Mouse (Mus musculus) pancreas, adult 10 weeks (tissue): Measurements from ENCODE around the gene Gzmc. TPM values are rescaled to one million over a fixed set of nuclear protein-coding genes. Genes with fewer than 3 reads are reported as not detected.

Experiments
- polyA plus RNA-seq: library from polyadenylated mRNA; stranded (reverse); fragments of 350-450 nt; fragmentation: Illumina TruSeq; extraction: RNeasy Lipid Tissue Mini Kit (QIAGEN cat#74804); gene quantifications from one replicate; pipeline ENCODE4 v1.2.3, GENCODE M21; 2015; ENCODE audit warnings: low read depth, low replicate concordance; ENCODE audit not compliant: insufficient read depth

Gene Gzmc
- polyA plus RNA-seq = not detected

DNA sequence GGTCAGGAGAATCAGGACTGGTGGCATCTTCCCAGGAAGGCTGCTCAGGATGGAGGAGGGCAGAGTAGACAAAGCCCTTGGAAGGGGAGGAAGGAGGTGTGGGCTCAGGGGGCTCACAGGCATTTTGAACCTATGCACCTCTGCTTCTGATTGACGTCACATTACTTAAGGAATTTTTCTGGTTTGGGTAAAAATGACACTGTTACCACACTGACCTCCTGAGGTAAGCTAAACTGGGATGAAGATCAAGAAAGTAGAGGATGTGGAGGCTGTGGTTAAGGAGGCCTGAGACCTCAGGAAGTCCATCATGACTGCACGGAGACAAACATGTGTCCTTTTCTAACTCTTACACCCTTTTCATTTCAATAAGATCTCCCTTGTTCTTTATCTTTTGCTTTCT is at the start of gene Gzmc:
Gene Gzmc (minus strand): TSS at position 101 of the 400 bp plus-strand sequence.

GRCm38 (mm10) chr14:56262153-56262552 is 27.7 kb upstream of the Gzmc start, which contains the start of gene Gzmb:
Gene Gzmb, minus strand, starts transcription at chr14:56262260.

DNA sequence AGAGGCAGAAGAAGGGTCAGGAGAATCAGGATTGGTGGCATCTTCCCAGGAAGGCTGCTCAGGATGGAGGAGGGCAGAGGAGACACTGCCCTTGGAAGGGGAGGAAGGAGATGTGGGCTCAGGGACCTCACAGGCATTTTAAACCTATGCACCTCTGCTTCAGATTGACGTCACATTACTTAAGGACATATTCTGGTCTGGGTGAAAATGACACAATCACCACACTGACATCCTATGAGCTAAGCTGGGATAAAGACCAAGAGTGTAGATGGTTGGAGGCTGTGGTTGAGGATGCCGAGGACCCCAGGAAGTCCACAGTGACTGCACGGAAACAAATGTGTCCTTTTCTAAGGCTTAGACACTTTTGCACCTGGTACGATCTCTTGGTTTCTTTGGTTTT is 23.1 kb downstream of the Gzmc start, which contains the start of gene Gzmf:
Gene Gzmf (minus strand): TSS at position 101 of the 400 bp plus-strand sequence.

Other genes starting within 250 kb of the Gzmc start
- not detected for gene Mcpt1, start 216.7 kb downstream of the Gzmc start, polyA plus RNA-seq
- gene Mcpt9, start 204.2 kb downstream of the Gzmc start, polyA plus RNA-seq = not detected
- gene Mcpt2, start 192.6 kb downstream of the Gzmc start, polyA plus RNA-seq = not detected
- gene Mcpt4, start 172.3 kb downstream of the Gzmc start, polyA plus RNA-seq = not detected
- gene Mcpt8, start 149.4 kb downstream of the Gzmc start, polyA plus RNA-seq = not detected
- gene Ctsg, start 132.1 kb downstream of the Gzmc start, polyA plus RNA-seq = not detected
- gene Gzme, start 114.0 kb downstream of the Gzmc start, polyA plus RNA-seq = not detected
- not detected for gene Gzmd, start 102.0 kb downstream of the Gzmc start, polyA plus RNA-seq
- not detected for gene Gzmg, start 75.1 kb downstream of the Gzmc start, polyA plus RNA-seq
- not detected for gene Gzmn, start 60.1 kb downstream of the Gzmc start, polyA plus RNA-seq
- gene Gzmf, start 23.2 kb downstream of the Gzmc start, polyA plus RNA-seq = not detected
- not detected for gene Gzmb, start 27.6 kb upstream of the Gzmc start, polyA plus RNA-seq
- not detected for gene Atp12a, start 130.4 kb upstream of the Gzmc start, polyA plus RNA-seq
- gene Rnf17, start 167.9 kb upstream of the Gzmc start, polyA plus RNA-seq = not detected